8 mouse cellular contexts compared by ENCODE assay signal in genomic region chr4:135972911-135973811, GRCm38 (mm10). TPM values are rescaled to one million over a fixed set of nuclear protein-coding genes. Genes with fewer than 3 reads are reported as not detected.
A peak's percentile ranks its signal among the peaks of the same experiment; 100 is the strongest.
DNase-seq lines count a peak whose midpoint lies in the region; ATAC-seq and TF ChIP-seq lines count a peak whose summit lies in the region.

No protein-coding gene starts in this region.

- H3K9ac ChIP-seq in neural tube, embryonic 11.5 days (ENCODE audit: low read length) = peak overlapping the region; percentile 89

- WGBS in neural tube, embryonic 11.5 days = 74% methylated on average over 13 of the region's 13 CpGs

- peak; percentile 52 for DNase-seq in adrenal gland, adult 2 months
- no peak for DNase-seq in adrenal gland, postnatal 10 days
- DNase-seq in neural tube, embryonic 11.5 days (ENCODE audit: low spot score) = no peak
- DNase-seq in neural tube, embryonic 10.5 days (ENCODE audit: extremely low spot score, low spot score) = no peak
- DNase-seq in induced T-regulatory cell, adult 2 months (ENCODE audit: low read depth) = peak; percentile 60
- DNase-seq in urinary bladder, postnatal 25 days (ENCODE audit: low spot score) = no peak
- DNase-seq in kidney, adult 11 months = no peak

- H3K4me3 ChIP-seq in neural tube, embryonic 11.5 days (ENCODE audit: low read depth, low read length) = peak overlapping the region; percentile 96
- peak overlapping the region; percentile 81 for H3K4me3 ChIP-seq in myocyte

- H3K9me3 ChIP-seq in neural tube, embryonic 11.5 days (ENCODE audit: control insufficient read depth, low read length) = no peaks in the 10 kb centered on the region

- TF ChIP-seq POLR2A in myocyte (IDR thresholded peaks at IDR 0.05; ENCODE audit: insufficient read length, low read depth) = no peak

- no peak overlapping the region for H3K27ac ChIP-seq in neural tube, embryonic 11.5 days (ENCODE audit: low read depth, low read length)

- no peak for ATAC-seq in neural tube, embryonic 11.5 days (ENCODE audit: insufficient read depth, low FRiP score, low TSS enrichment)

- peak overlapping the region; percentile 62 for H3ac ChIP-seq in myocyte (ENCODE audit: control insufficient read depth, insufficient read length)

- peaks cover 23% of the 10 kb centered on the region for H3K36me3 ChIP-seq in neural tube, embryonic 11.5 days (ENCODE audit: control insufficient read depth, insufficient read depth, low read length)
- H3K36me3 ChIP-seq in myocyte (ENCODE audit: control insufficient read depth, insufficient read depth) = peaks cover 12% of the 10 kb centered on the region

- H3K4me1 ChIP-seq in neural tube, embryonic 11.5 days (ENCODE audit: control insufficient read depth, insufficient read depth, low read length) = peaks cover 8% of the 10 kb centered on the region

- peak overlapping the region; percentile 96 for H3K4me2 ChIP-seq in neural tube, embryonic 11.5 days (ENCODE audit: low read depth)
- H3K4me2 ChIP-seq in myocyte (ENCODE audit: low read depth) = peak overlapping the region; percentile 91

- no peaks in the 10 kb centered on the region for H3K27me3 ChIP-seq in neural tube, embryonic 11.5 days (ENCODE audit: control insufficient read depth, insufficient read depth, low read length)
- H3K27me3 ChIP-seq in myocyte (ENCODE audit: control insufficient read depth, insufficient read depth, insufficient read length) = no peaks in the 10 kb centered on the region

- peaks cover 14% of the 10 kb centered on the region for H3K79me2 ChIP-seq in myocyte (ENCODE audit: control insufficient read depth, insufficient read depth)

TF ChIP-seq in myocyte, 11 proteins besides CTCF, POLR2A, EP300 and RAD21:
- no peak for TF ChIP-seq TCF12 (IDR thresholded peaks at IDR 0.05; ENCODE audit: insufficient read depth, poor library complexity, severe bottlenecking)
- TF ChIP-seq POLR2AphosphoS2 (IDR thresholded peaks at IDR 0.05; ENCODE audit: insufficient read length, low read depth) = no peak
- no peak for TF ChIP-seq SRF (IDR thresholded peaks at IDR 0.05; ENCODE audit: control insufficient read depth, insufficient read length, low read depth)
- TF ChIP-seq TCF3 (IDR thresholded peaks at IDR 0.05; ENCODE audit: insufficient read length, low read depth) = no peak
- no peak for TF ChIP-seq USF1 (IDR thresholded peaks at IDR 0.05; ENCODE audit: low read depth)
- TF ChIP-seq MYOG (IDR thresholded peaks at IDR 0.05; ENCODE audit: control insufficient read depth in 1 of 3, insufficient read depth in 1 of 3, insufficient read length in 2 of 3, low read depth in 2 of 3) = no peak

RNA-seq across cellular contexts. Expression of gene Lypla2, which starts 0.7 kb away (rescaled TPM):
- total RNA-seq in adrenal gland, adult 2 months (2021) = 10 to 100 TPM; 59.8 to 78.2 TPM
- 155 and 169 TPM in 2 replicates for polyA plus RNA-seq in adrenal gland, adult 2 months (2012; rRNA removed)
- 10 to 100 TPM; 57.1 to 57.9 TPM for total RNA-seq in adrenal gland, postnatal 10 days (2021)
- 161 and 171 TPM in 2 replicates for polyA plus RNA-seq in neural tube, embryonic 11.5 days (2014; fragmentation: Nextera tagmentation; extraction: Ambion mirVana)
- polyA plus RNA-seq in myocyte (2012; fragmentation: generic; extraction: Trizol) = 60.9 TPM

RNA-seq across cellular contexts. Expression of gene Gale, which starts 9.6 kb away (rescaled TPM):
- 10 to 100 TPM; 15.5 to 24.8 TPM for total RNA-seq in adrenal gland, adult 2 months (2021)
- polyA plus RNA-seq in adrenal gland, adult 2 months (2012; rRNA removed) = 22.9 and 33.3 TPM in 2 replicates
- 10 to 100 TPM; 22.0 to 23.1 TPM for total RNA-seq in adrenal gland, postnatal 10 days (2021)
- 34.2 and 36.4 TPM in 2 replicates for polyA plus RNA-seq in neural tube, embryonic 11.5 days (2014; fragmentation: Nextera tagmentation; extraction: Ambion mirVana)
- polyA plus RNA-seq in myocyte (2012; fragmentation: generic; extraction: Trizol) = 51.3 TPM

RNA-seq across cellular contexts. Expression of gene Pithd1, which starts 13.9 kb away (rescaled TPM):
- 10 to 100 TPM; 23.1 to 35.5 TPM for total RNA-seq in adrenal gland, adult 2 months (2021)
- polyA plus RNA-seq in adrenal gland, adult 2 months (2012; rRNA removed) = 59.2 and 59.4 TPM in 2 replicates
- 10 to 100 TPM; 27.0 to 33.5 TPM for total RNA-seq in adrenal gland, postnatal 10 days (2021)
- 60.0 and 60.6 TPM in 2 replicates for polyA plus RNA-seq in neural tube, embryonic 11.5 days (2014; fragmentation: Nextera tagmentation; extraction: Ambion mirVana)
- polyA plus RNA-seq in myocyte (2012; fragmentation: generic; extraction: Trizol) = 35.2 TPM

RNA-seq across cellular contexts. Expression of gene Hmgcl, which starts 26.9 kb away (rescaled TPM):
- 10 to 100 TPM; 42.7 to 71.0 TPM for total RNA-seq in adrenal gland, adult 2 months (2021)
- 33.9 and 35.3 TPM in 2 replicates for polyA plus RNA-seq in adrenal gland, adult 2 months (2012; rRNA removed)
- total RNA-seq in adrenal gland, postnatal 10 days (2021) = 100 to 1,000 TPM in 1 of 2 experiments, 10 to 100 TPM in 1; 84.4 to 108 TPM
- 62.3 and 62.7 TPM in 2 replicates for polyA plus RNA-seq in neural tube, embryonic 11.5 days (2014; fragmentation: Nextera tagmentation; extraction: Ambion mirVana)
- 44.1 TPM for polyA plus RNA-seq in myocyte (2012; fragmentation: generic; extraction: Trizol)

RNA-seq across cellular contexts. Expression of gene Eloa, which starts 48.4 kb away (rescaled TPM):
- 10 to 100 TPM; 40.8 to 46.8 TPM for total RNA-seq in adrenal gland, adult 2 months (2021)
- 4.2 and 4.4 TPM in 2 replicates for polyA plus RNA-seq in adrenal gland, adult 2 months (2012; rRNA removed)
- 10 to 100 TPM; 40.5 to 41.8 TPM for total RNA-seq in adrenal gland, postnatal 10 days (2021)
- 44.3 and 45.2 TPM in 2 replicates for polyA plus RNA-seq in neural tube, embryonic 11.5 days (2014; fragmentation: Nextera tagmentation; extraction: Ambion mirVana)
- polyA plus RNA-seq in myocyte (2012; fragmentation: generic; extraction: Trizol) = 17.2 TPM

Comparison
In these comparisons a context has a peak if more than half of its experiments do, and no peak if none do; other contexts are left out.
1. DNase-seq: peak in adrenal gland, adult 2 months (single experiment) and induced T-regulatory cell, adult 2 months (single experiment); none in adrenal gland, postnatal 10 days (single experiment), neural tube, embryonic 11.5 days (single experiment), neural tube, embryonic 10.5 days (single experiment), urinary bladder, postnatal 25 days (single experiment) and kidney, adult 11 months (single experiment).